ENCODE assay signal across 18 mouse cellular contexts in the genomic region with DNA sequence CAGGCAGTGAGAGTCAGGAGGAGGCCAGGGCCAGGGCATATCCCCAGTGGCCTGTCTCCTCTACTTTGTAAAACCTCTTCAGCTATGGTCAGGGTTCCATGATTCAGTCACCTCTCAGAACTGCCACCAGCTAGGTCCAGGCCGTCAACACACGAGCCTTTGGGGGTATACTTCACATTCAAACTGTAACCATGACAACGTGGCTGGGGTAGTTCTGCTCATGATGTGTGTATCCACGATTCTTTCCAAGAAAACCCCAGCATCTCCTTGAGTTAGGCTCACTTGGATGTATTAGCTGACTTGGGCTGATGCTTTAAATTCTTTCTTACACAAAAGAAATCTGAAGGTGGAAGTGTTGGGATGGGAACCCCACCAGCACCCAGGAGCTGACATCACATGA. TPM values are rescaled to one million over a fixed set of nuclear protein-coding genes. Genes with fewer than 3 reads are reported as not detected.
"Had no signal": no experiment of that assay in that cellular context is flagged by ENCODE, and none has a peak within 500 bp of the region (broad histone marks: within the 10 kb centered on the region; RNA-seq: fewer than 3 reads in every experiment).

No protein-coding gene starts in this region.

- H3K9ac ChIP-seq: limb, embryonic 12.5 days; liver, embryonic 13.5 days; liver, postnatal 0 days; lung, embryonic 15.5 days; neural tube, embryonic 13.5 days had no signal

- H3K4me3 ChIP-seq: limb, embryonic 12.5 days; liver, embryonic 13.5 days; lung, embryonic 15.5 days; neural tube, embryonic 13.5 days had no signal

- H3K4me2 ChIP-seq: limb, embryonic 12.5 days; liver, embryonic 13.5 days; lung, embryonic 15.5 days; neural tube, embryonic 13.5 days had no signal

- H3K9me3 ChIP-seq: limb, embryonic 12.5 days; liver, embryonic 13.5 days; lung, embryonic 15.5 days; neural tube, embryonic 13.5 days had no signal

- H3K36me3 ChIP-seq: limb, embryonic 12.5 days; liver, embryonic 13.5 days; lung, embryonic 15.5 days; neural tube, embryonic 13.5 days had no signal

- H3K27me3 ChIP-seq: limb, embryonic 12.5 days; lung, embryonic 15.5 days had no signal

- DNase-seq: kidney, adult 8-10 months; kidney, postnatal 25 days; liver; liver, embryonic 13.5 days; liver, postnatal 0 days; lung, postnatal 14 days; right cerebral cortex, postnatal 14 days; thymus, postnatal 4 days had no signal

- ATAC-seq: intestine, postnatal 0 days; liver, postnatal 0 days had no signal

- H3K27ac ChIP-seq: limb, embryonic 12.5 days; liver, embryonic 13.5 days; lung, embryonic 15.5 days; neural tube, embryonic 13.5 days had no signal

RNA-seq across cellular contexts. Expression of a gene that starts 27.3 kb away (rescaled TPM):
- total RNA-seq: layer of hippocampus, postnatal 25 days; left cerebral cortex, postnatal 25 days had no signal
- polyA plus RNA-seq: intestine, postnatal 0 days; kidney, embryonic 16.5 days; limb, embryonic 12.5 days; liver, embryonic 13.5 days; liver, postnatal 0 days; lung, embryonic 15.5 days; neural tube, embryonic 13.5 days; spleen, adult 2 months; stomach, embryonic 16.5 days had no signal

RNA-seq across cellular contexts. Expression of a gene that starts 41.1 kb away (rescaled TPM):
- total RNA-seq: layer of hippocampus, postnatal 25 days; left cerebral cortex, adult 8-10 months; left cerebral cortex, postnatal 25 days had no signal
- polyA plus RNA-seq: intestine, postnatal 0 days; kidney, embryonic 16.5 days; limb, embryonic 12.5 days; liver, embryonic 13.5 days; liver, postnatal 0 days; neural tube, embryonic 13.5 days; spleen, adult 2 months; stomach, embryonic 16.5 days had no signal
